Mouse (Mus musculus) spleen, adult 18-20 months (tissue): ENCODE data around the gene Smo.

Source experiments
- DNase-seq, 2 experiments: peaks; one replicate each; pipeline ENCODE4 v3.0.0; 2022; ENCODE audit warnings: mixed read lengths in 2 of 2

The Smo gene

GRCm38 (mm10) chr6:29776542-29777237 is 41.4 kb downstream of the Smo start:
- DNase-seq, result no peak

- no peak for DNase-seq
Measured at GRCm38 (mm10) chr6:29777238-29777555, 41.9 kb downstream of the Smo start.

DNA sequence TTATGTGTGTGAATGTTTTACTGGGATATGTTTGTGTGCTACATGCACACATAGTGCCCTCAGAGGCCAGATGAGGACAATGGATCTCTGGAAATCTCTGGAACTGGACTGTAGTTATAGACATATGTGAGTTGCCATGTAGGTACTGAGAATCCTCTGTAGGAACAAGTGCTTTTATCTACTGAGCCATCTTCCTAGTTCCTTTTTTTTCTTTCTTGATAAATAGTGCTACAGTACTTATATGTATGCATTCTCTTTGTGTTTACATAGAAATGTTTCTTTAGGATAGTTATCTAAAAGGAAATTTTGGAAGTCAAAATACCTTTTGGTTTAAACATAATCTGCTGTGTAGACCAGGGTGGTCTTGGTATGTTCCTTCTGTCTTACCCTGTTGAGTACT is 44.8 kb downstream of the Smo start:
- no peak for DNase-seq

GRCm38 (mm10) chr6:29780571-29780970 is 45.3 kb downstream of the Smo start:
- no peak for DNase-seq

GRCm38 (mm10) chr6:29782239-29782638 is 46.9 kb downstream of the Smo start:
- no peak for DNase-seq

- DNase-seq, result no peak
Measured at GRCm38 (mm10) chr6:29783960-29784359, 48.7 kb downstream of the Smo start.

GRCm38 (mm10) chr6:29784413-29785021 is 49.2 kb downstream of the Smo start:
- no peak for DNase-seq

DNA sequence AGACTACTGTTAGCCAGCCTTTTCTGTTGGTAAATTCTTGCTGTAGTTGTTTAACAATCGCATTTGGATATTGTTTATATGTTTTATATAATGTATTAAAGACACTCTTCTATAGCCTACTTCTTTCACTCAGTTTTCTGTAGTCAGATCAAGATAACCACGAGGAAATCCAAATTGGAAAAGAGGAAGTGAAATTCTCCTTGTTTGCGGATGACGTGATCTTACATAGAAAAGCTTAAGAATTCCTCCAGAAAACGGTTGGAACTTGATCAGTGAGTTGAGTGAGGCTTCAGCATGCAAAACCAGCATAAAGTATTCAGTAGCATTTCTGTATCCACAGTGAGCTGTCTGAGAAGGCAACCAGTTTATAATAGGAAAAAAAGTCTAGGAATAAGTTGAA is 50.5 kb downstream of the Smo start:
- DNase-seq, result no peak

- no peak for DNase-seq
Measured at GRCm38 (mm10) chr6:29788779-29789350, 53.6 kb downstream of the Smo start.

GRCm38 (mm10) chr6:29790014-29790698 is 54.9 kb downstream of the Smo start:
- DNase-seq, result no peak

DNA sequence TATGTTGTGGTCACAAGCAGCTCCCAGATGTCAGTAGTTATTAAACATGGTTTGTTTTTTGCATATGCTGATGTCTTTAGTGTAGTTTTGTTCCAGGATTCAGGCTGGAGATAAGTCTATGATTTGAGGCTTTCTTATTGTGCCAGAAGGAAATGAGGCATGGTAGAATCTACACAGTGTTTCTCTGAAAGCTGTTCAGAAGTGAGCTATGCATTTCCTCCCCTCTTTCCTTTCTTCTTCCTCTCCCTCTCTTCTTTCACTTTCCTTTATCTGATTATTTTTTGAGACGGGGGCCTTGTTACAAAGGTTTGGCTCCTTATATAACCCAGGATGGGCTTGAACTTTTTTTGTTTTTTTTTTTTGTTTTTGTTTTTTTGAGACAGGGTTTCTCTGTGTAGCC is 58.2 kb downstream of the Smo start:
- no peak for DNase-seq

DNA sequence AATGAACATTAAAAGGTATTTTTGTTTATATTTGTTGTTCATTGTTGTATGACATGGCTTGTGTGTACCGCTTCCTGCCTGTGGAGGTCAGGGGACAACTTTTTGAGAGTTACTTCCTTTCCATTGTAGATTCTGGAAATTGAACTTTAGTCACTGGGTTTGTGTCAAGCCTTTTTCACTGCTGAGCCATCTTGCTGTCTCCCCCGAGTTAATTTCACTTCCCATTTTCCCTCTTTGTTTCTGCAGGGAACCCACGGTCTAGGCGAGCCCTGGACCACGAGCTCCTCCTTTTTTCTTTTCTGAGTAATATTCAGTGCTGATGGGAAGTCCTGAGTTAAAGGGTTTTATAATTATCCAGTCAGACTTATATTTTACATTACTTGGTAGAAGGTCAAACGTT is 59.3 kb downstream of the Smo start:
- DNase-seq, result no peak

DNA sequence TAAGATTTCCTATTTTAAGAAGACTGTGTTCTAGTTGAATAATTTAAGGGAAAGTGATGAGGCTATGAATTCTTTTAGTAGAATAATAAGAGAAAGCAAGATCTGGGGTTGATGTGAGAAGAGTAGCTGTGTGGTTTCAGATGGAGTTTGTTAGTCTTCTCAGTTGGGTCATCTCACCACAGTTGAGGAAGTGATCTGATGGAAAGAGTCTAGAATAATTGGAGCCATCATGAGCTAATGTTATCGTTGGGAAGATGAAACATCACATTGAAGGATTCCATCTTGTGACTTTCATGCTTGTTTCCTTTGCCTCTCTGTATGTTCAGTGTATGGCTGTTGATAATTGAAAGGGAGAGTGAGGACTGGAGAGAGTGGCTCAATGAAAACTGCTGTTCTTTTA is 67.7 kb downstream of the Smo start:
- no peak for DNase-seq

DNA sequence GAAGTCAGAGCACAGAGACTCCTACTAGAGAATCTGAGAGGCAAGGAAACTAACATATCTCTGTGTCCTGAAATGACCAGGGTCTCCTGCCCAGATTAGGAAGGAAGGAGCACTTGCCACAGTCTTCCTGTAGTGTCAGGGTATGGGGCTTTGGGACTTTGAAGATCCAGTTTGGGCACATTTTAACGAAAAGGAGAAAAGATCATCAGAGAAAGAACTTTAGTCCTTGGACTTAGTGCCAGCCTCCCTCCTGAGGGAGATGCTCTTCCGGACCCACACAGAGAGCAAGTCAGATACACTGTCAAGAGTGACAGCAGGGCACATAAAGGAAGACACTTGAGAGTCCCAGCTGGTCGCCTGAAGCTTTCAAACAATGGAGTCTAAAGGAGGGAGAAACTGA is 68.7 kb downstream of the Smo start:
- DNase-seq, result no peak

- no peak for DNase-seq
Measured at GRCm38 (mm10) chr6:29805381-29805780, 70.1 kb downstream of the Smo start.
